Mouse (Mus musculus) olfactory bulb, adult 2 months (tissue): ENCODE measurements around the gene E2f7.

Experiments used
- CTCF ChIP-seq: fragments of 200-500 bp; IDR thresholded peaks from 2 replicates; pipeline ENCODE4 v1.5.1; 2012; ENCODE audit warnings: low read depth, mild to moderate bottlenecking, low read length, moderate library complexity; ENCODE audit not compliant: insufficient read depth
- POLR2A ChIP-seq: fragments of 200-500 bp; IDR thresholded peaks from 2 replicates; pipeline ENCODE4 v1.6.1; 2012; ENCODE audit warnings: mild to moderate bottlenecking, low read depth, low read length, moderate library complexity; ENCODE audit not compliant: insufficient read depth

- TF ChIP-seq CTCF (no peak), POLR2A (no peak)
Observed at GRCm38 (mm10) chr10:110744120-110744519, 1.1 kb upstream of the E2f7 start.
